Mouse (Mus musculus) limb, embryonic 10.5 days (tissue): ENCODE results near the gene Nbdy. TPM values are rescaled to one million over a fixed set of nuclear protein-coding genes. Genes with fewer than 3 reads are reported as not detected.

Source experiments
- DNase-seq: peaks from one replicate; pipeline ENCODE4 v3.0.0-alpha.2; 2017; ENCODE audit warnings: low spot score
- H3K27ac ChIP-seq: fragments of 300-500 bp; sonication (generic); 2 replicates; pipeline ENCODE4 v1.5.1; 2016; ENCODE audit warnings: mild to moderate bottlenecking
- H3K27me3 ChIP-seq: fragments of 300-500 bp; sonication (generic); 2 replicates; pipeline ENCODE4 v1.6.1; 2016; ENCODE audit warnings: low read depth, mild to moderate bottlenecking; ENCODE audit not compliant: poor library complexity, severe bottlenecking
- H3K36me3 ChIP-seq: fragments of 300-500 bp; sonication (generic); 2 replicates; pipeline ENCODE4 v1.6.1; 2016; ENCODE audit warnings: mild to moderate bottlenecking, moderate library complexity
- H3K4me1 ChIP-seq: fragments of 300-500 bp; sonication (generic); 2 replicates; pipeline ENCODE4 v1.6.1; 2016
- H3K4me3 ChIP-seq: fragments of 300-500 bp; sonication (generic); 2 replicates; pipeline ENCODE4 v1.5.1; 2016; ENCODE audit warnings: mild to moderate bottlenecking, moderate library complexity
- H3K9me3 ChIP-seq: fragments of 300-500 bp; sonication (generic); replicated peaks from 2 replicates; pipeline ENCODE4 v1.6.1; 2016; ENCODE audit warnings: mild to moderate bottlenecking
- WGBS: fragments of 180-500 bp; shearing (Covaris S2); methylation state at CpG from one replicate; pipeline ENCODE4 v1.1.7; 2016; 5-methylcytosine and 5-hydroxymethylcytosine counted together
- polyA plus RNA-seq: library from polyadenylated mRNA; unstranded; fragments of >200 nt; fragmentation: Nextera tagmentation; extraction: Ambion mirVana; gene quantifications from 2 replicates; pipeline ENCODE4 v1.2.1, GENCODE M21; 2016

The Nbdy gene
- 66.6 and 73.0 TPM in 2 replicates for polyA plus RNA-seq

DNA sequence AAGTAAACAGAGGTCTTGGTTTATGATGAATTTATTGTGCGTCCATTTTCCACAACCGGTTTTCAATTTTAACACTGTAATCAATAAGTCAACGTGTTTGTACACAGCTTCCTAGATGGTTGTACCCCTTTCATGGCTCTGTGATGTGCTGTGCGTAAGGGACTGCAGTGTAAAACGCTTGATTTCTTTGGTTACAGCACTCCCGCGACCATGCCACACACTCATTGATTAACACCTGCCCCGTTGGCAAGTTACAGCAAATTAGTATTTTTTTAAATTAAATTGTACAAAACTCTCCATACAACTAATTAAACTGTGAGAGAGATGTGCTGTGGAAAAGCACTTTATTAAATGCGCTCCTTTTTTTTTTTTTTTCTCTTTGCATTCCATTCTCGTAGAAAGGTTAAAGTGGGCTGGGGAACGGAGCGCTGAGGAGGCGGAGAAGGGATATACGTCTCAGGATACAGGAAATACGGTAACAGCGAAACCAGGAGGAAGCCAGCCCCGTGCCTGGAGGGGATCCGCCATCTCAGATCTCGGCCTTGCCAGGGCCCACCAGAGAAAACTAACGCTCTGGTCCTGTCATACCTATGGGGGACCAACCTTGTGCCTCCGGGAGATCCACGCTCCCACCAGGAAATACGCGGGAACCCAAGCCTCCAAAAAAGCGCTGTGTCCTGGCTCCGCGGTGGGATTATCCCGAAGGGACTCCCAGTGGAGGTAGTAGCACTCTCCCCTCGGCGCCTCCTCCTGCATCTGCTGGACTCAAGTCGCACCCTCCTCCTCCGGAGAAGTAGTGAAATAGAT lies at the start of gene Nbdy:
Nbdy (plus strand) TSS at position 481 of the 807 bp plus-strand sequence.
- Histone ChIP-seq H3K27ac (peak within 1 kb of the TSS; percentile 89), H3K4me3 (peak within 1 kb of the TSS; percentile 59), H3K4me1 (no peaks in the 10 kb centered on the region), H3K9me3 (no peaks in the 10 kb centered on the region), H3K27me3 (peaks cover 10% of the 10 kb centered on the region; the same call in 1 of the 2 replicates), H3K36me3 (peaks cover 9% of the 10 kb centered on the region; the same call in 1 of the 2 replicates)
- DNase-seq, result peak; percentile 66
- 13% methylated on average over 32 of the region's 32 CpGs for WGBS

DNA sequence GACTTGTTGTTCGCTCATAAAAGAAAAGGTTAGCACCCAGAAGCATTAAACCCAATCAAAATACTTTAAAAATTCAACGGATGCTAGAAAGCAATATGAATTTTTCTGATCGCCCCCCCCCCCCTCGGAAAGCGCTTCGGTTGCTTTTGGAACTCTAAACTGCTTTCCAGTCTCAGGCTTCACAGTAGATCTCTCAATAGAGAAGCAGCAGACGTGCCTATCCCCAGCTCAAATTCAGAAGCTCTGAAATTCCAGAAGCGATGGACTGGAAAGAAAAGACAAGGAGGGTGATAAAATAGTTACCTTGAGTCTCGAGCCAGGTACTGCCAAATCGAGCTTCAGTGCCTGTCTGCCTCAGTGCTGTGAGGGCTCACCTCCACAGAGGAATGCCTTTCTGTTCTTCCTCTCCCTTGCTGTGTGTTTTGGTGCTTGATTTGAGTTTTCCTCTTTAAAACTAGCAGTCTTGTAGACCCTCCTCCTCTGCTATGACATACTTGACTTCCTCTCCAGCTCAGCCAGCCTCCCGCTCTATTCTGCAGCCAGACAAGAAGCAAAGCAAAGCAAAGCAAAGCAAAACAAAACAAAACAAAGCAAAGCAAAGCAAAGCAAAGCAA lies 27.5 kb upstream of the Nbdy start, which contains the start of gene Kctd12b:
Kctd12b (minus strand) TSS at position 610 of the 614 bp plus-strand sequence.
- 30% methylated on average over 11 of the region's 11 CpGs for WGBS
- no peak for DNase-seq
- Histone ChIP-seq H3K27ac (peak within 1 kb of the TSS; percentile 42; the same call in 1 of the 2 replicates), H3K4me1 (no peaks in the 10 kb centered on the region), H3K4me3 (peak within 1 kb of the TSS; percentile 36), H3K36me3 (no peaks in the 10 kb centered on the region), H3K27me3 (peaks cover 46% of the 10 kb centered on the region), H3K9me3 (no peaks in the 10 kb centered on the region)

DNA sequence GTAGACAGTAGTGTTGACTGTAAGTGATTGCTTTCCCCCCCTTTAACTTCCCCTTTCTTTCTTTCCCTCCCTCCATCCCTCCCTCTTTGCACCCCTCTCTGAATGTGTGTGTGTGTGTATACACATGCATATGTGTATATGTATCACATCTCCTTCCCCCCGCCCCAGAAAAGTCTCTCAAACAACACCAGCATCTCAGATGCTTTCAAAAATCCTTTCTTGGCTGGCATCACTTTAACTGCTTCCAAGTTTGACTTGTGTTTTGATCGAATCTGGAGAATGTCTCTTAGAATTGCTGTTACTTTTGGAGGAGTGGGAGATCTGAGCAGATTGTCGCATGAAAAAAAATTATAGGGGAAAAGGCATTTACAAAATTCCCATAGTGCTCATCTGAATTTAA lies 22.9 kb upstream of the Nbdy start:
- 79% methylated on average over 3 of the region's 3 CpGs for WGBS
- Histone ChIP-seq H3K4me3 (no peak overlapping the region), H3K27ac (no peak overlapping the region), H3K4me1 (no peaks in the 10 kb centered on the region), H3K36me3 (no peaks in the 10 kb centered on the region), H3K9me3 (no peaks in the 10 kb centered on the region), H3K27me3 (peaks cover 39% of the 10 kb centered on the region)
- DNase-seq, result no peak

DNA sequence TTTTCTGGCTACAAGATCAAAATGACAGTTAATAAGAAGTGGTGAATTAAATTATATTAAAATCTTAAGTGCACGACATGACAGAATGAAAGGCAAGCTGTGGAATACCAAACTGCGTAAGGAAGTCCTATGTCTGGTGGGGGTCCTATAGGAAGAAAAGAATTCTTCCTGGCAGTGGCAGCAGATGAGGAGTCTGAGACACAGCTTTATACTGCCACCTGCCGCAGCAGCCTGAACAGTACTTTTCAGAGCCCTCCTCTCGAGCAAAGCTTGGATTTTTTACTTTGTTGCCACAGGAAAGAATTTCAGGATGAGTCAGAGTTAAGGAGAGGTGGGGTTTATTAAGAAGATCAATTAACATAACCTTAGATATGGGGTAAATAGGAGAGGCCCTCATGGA lies 15.7 kb upstream of the Nbdy start:
- H3K27me3 ChIP-seq, result peaks cover 56% of the 10 kb centered on the region
- no peak for DNase-seq
- H3K36me3 ChIP-seq, result no peaks in the 10 kb centered on the region
- no peak overlapping the region for H3K4me3 ChIP-seq
- no peaks in the 10 kb centered on the region for H3K4me1 ChIP-seq
- 32% methylated on average over 4 of the region's 4 CpGs for WGBS
- H3K27ac ChIP-seq, result no peak overlapping the region
- H3K9me3 ChIP-seq, result no peaks in the 10 kb centered on the region

DNA sequence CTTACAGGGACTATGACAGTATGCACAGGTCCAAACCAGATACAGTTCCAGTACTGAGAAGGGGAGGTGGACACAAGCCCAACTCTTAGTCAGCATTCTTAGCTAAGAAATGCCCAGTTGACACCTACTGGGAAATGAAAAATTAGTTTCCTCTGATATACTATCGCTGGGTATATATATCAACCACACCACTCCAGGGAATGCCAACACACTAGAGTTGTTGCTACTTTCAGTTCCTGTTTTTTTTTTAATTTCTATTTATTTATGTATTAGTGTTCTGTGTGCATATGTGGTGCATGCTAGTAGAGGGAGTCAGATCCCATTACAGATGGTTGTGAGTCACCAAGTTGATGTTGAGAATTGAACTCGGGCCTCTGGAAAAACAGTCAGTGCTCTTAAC lies 6.7 kb upstream of the Nbdy start:
- Histone ChIP-seq H3K4me3 (no peak overlapping the region), H3K9me3 (no peaks in the 10 kb centered on the region), H3K27me3 (peaks cover 23% of the 10 kb centered on the region), H3K4me1 (no peaks in the 10 kb centered on the region), H3K27ac (no peak overlapping the region), H3K36me3 (no peaks in the 10 kb centered on the region)
- WGBS, result 83% methylated on average over 2 of the region's 2 CpGs
- DNase-seq, result no peak

DNA sequence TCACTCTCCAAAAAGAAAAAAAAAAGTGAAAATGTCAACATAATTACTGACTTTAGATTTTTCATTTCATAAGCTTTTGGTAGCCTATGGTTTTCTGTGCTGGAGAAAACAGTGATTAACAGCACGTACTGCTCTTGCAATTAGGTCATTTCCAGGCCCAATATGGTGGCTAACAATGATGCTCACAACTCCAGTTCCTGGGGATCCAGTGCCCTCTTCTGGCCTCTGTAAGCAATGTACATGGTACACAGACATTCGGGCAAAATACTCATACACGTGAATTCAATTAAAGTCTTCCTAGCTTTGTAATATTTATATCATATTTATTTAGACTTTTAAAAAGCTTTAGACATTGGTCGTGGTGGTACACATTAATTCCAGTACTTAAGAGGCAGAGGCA lies 3.8 kb upstream of the Nbdy start:
- no peak for DNase-seq
- H3K4me3 ChIP-seq, result no peak overlapping the region

DNA sequence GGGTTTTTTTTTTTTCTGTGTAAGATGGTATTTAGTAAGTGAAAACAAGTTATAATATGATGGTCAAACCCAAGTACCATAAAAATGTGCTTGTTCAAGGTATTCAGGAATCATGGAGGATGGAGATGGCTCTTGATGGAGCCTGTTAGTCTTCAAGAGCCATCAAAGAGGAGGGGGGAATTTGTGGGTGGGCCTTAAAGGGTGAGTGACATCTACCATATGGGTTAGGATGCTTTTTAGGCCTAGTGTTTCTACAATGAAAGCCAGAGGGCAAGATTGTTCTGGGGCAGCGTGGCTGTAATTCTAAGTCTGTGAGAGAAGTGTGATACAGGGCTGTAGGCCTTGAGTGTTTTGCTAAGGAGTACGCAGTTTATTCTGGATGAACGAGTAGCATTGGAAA lies 1.0 kb downstream of the Nbdy start:
- Histone ChIP-seq H3K27ac (peak overlapping the region; percentile 89), H3K4me1 (no peaks in the 10 kb centered on the region), H3K9me3 (no peaks in the 10 kb centered on the region), H3K4me3 (peak overlapping the region; percentile 59), H3K36me3 (peaks cover 9% of the 10 kb centered on the region; the same call in 1 of the 2 replicates), H3K27me3 (peaks cover 10% of the 10 kb centered on the region; the same call in 1 of the 2 replicates)
- peak; percentile 30 for DNase-seq
- 38% methylated on average over 3 of the region's 3 CpGs for WGBS

More for the DNA sequence above, 3.8 kb upstream of the Nbdy start:
- Histone ChIP-seq H3K36me3 (no peaks in the 10 kb centered on the region), H3K27me3 (peaks cover 17% of the 10 kb centered on the region; the same call in 1 of the 2 replicates), H3K9me3 (no peaks in the 10 kb centered on the region), H3K4me1 (no peaks in the 10 kb centered on the region), H3K27ac (no peak overlapping the region)
- WGBS, result 25% methylated on average over 4 of the region's 4 CpGs

DNA sequence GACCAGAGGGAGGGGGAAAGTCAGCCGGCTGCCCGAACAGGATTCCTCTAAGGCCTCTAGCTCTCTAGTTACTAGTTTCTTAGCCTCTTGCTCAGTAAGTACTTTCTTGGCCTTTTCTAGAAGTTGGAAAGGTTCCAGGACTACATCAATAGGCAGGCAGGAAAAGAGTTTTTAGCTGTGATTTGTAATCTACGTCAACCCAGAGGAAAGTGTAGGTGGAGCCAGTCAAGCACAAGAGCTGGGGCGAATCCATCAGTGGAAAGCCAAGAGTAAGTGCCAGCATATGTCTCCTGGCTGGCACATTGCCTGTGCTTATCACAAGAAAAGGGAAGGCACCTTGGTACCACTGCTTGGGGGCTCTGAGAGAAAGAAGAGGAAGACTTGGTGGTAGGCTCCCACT lies 12.3 kb downstream of the Nbdy start:
- Histone ChIP-seq H3K9me3 (no peaks in the 10 kb centered on the region), H3K4me3 (no peak overlapping the region), H3K36me3 (peaks cover 37% of the 10 kb centered on the region), H3K4me1 (no peaks in the 10 kb centered on the region), H3K27ac (no peak overlapping the region), H3K27me3 (peaks cover 22% of the 10 kb centered on the region)
- no peak for DNase-seq
- 95% methylated on average over 4 of the region's 4 CpGs for WGBS

DNA sequence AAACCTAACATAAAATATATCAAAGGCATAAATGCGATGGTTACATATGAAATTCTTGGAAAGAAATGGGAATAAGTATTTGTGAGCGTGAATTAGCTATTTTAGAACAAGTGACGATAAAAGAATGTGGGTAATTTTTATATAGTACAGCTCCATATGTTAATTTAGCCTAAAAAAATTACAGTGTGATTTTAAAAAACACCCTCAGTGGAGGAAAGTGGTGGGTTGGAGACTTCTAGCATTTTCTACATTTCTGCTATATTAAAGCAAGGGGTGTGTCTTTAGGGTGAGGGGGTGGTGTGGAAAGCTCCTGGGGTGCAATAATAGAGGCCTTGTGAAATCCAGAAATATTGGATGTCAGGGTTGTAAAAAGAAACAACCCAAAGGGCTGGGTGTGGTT lies 19.1 kb downstream of the Nbdy start:
- Histone ChIP-seq H3K4me1 (no peaks in the 10 kb centered on the region), H3K27ac (no peak overlapping the region), H3K4me3 (no peak overlapping the region), H3K36me3 (0 out of 2 replicates have a peak, but pooled peaks cover 3% of the 10 kb centered on the region), H3K27me3 (peaks cover 19% of the 10 kb centered on the region; the same call in 1 of the 2 replicates), H3K9me3 (no peaks in the 10 kb centered on the region)
- 89% methylated on average over 3 of the region's 3 CpGs for WGBS
- no peak for DNase-seq

DNA sequence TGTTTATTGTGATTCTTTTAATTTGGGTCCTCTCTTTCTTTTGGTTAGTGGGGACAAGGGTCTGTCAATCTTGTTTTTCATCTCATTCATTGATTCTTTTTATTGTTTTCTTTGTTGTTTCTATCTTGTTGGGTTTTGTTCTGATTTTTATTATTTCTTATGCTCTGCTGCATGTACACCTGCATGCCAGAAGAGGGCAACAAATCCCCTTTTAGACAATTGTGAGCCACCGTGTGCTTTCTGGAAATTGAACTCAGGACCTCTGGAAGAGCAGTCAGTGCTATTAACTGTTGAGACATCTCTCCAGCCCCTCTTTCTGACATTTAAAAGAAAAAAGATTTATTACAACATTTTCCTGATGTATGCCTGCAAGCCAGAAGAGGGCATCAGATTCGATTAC lies 25.8 kb downstream of the Nbdy start:
- Histone ChIP-seq H3K27ac (no peak overlapping the region), H3K4me3 (no peak overlapping the region), H3K9me3 (no peaks in the 10 kb centered on the region), H3K27me3 (peaks cover 7% of the 10 kb centered on the region; the same call in 1 of the 2 replicates), H3K4me1 (no peaks in the 10 kb centered on the region), H3K36me3 (no peaks in the 10 kb centered on the region)
- no peak for DNase-seq
- 56% methylated on average over 2 of the region's 2 CpGs for WGBS

Other genes starting within 250 kb of the Nbdy start
- gene Ubqln2, start 225.4 kb upstream of the Nbdy start, polyA plus RNA-seq, result 33.9 and 35.0 TPM in 2 replicates
- gene Cypt3, start 165.0 kb upstream of the Nbdy start, polyA plus RNA-seq, result not detected in 2 replicates
- gene Kctd12b, start 27.2 kb upstream of the Nbdy start, polyA plus RNA-seq, result 2.0 and 3.0 TPM in 2 replicates
- gene Spin2c, start 108.6 kb downstream of the Nbdy start, polyA plus RNA-seq, result 31.9 and 37.4 TPM in 2 replicates